Mouse (Mus musculus) retina, adult 2 months (tissue): ENCODE data around the gene Kctd5.
"Not testable (repeated sequence)": the region's sequence is repeated elsewhere in the genome, so short reads cannot be mapped to it uniquely, and the experiment has no call there.

Experiments
- DNase-seq: peaks from one replicate; pipeline ENCODE4 v3.0.0-alpha.2; 2012; ENCODE audit warnings: low read depth, low spot score

Kctd5 gene

GRCm38 (mm10) chr17:24072919-24073696 is at the start of gene Kctd5:
Gene Kctd5 (minus strand): TSS chr17:24073485.
- peak; percentile 94 for DNase-seq

- no peak for DNase-seq
These were observed 46.2 kb upstream of the Kctd5 start for GRCm38 (mm10) chr17:24119446-24119845.

- no peak for DNase-seq
These were observed 39.7 kb upstream of the Kctd5 start for GRCm38 (mm10) chr17:24113031-24113430.

DNA sequence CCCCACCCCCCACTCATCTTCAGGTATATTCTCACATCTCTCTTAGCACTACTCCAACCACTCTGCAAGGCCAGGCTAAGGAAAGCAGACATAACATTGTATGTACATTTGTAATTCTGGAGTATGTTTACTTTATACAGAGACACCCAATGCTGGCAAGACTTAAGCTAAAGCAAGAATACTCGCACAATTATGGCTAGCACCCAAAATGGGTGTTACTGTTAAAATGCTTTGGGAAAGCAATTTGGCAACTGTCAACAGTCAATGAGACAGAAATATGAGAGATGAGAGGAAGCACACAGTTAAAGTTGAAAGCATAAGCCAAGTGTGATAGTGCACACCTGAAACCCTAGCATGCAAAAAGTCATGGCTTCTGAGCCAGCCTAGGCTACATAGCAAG is 38.0 kb upstream of the Kctd5 start:
- DNase-seq: no peak

DNA sequence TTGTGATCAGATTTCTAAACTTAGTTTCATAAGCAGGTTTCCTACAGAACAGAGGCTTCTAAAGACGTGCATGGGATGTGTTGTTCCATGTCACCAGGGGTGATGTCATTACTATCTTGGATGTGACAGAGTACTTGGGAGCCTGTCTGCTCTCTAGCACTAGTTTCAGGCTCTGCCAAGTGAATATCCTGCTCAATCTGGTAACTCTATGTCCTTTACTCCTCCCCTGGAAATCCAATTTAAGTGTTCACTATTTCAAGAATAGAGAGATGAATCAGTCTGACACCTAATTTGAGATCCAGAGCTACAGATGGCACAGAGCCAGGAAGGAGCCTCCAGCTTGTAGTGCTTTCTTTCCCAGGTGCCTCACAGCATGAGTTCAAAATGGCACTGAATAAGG is 35.6 kb upstream of the Kctd5 start:
- DNase-seq: no peak

DNA sequence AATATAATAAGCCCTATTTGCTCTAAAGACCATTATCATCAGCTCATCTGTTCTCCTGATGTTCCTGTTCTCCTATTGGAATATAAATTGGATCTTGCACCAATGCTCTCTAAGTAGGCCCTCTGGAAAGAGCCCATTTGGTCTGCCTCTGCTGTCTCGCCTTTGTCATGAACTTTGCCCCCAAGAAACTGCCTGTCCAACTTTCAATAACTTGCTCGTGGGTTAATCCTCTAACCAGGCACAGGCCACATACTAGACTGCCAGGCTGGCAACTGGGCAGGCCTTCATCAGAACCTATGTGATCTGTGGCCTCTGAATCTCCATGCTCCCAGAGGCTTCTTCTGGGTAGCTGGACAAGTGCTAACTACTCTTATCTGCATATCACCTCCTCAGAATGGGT is 31.8 kb upstream of the Kctd5 start:
- no peak for DNase-seq

- no peak for DNase-seq
These were observed 25.1 kb upstream of the Kctd5 start for GRCm38 (mm10) chr17:24098354-24098753.

- no peak for DNase-seq
These were observed 17.3 kb upstream of the Kctd5 start for GRCm38 (mm10) chr17:24090575-24090974.

- DNase-seq: not testable (repeated sequence)
These were observed 13.1 kb upstream of the Kctd5 start for GRCm38 (mm10) chr17:24086399-24086798.

DNA sequence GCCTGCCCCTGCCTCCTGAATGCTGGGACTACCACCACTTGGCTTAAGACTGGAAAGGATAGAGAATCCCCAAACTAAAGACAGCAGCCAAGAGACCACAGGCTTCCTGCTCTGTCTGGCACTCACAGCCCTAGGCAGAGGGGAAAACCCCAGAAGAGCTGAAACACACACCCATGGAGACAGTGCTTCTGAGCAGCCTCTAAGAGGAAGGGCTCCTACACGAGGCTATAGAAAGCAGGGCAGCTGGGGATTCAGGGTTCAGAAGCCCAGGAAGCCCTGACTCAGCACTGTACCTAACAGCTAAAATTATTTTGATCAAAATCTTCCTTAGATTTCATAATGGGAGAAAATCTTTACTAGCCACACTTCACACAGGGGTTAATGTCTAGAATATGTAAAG is 11.3 kb upstream of the Kctd5 start:
- no peak for DNase-seq

- DNase-seq: no peak
These were observed 3.8 kb upstream of the Kctd5 start for GRCm38 (mm10) chr17:24077101-24077500.

DNA sequence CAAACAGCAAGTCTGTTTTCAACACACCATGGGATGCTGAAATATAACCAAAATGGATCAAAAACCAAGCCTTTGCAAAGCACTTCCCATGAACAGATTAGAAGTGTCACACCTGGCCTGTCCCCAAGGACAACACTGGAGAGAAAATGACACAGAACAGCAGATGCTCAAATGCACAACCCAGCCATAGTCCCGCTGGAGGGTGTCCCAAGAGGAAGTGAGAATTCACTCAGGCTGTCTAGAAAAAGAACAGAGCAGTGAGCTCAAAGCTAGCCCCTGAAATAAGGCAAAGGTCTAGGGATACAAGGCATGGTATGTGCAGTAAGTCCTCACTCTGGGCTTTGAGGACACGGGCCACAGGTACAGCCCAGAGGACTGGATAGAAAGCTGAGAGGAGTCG is 3.8 kb downstream of the Kctd5 start:
- no peak for DNase-seq

DNA sequence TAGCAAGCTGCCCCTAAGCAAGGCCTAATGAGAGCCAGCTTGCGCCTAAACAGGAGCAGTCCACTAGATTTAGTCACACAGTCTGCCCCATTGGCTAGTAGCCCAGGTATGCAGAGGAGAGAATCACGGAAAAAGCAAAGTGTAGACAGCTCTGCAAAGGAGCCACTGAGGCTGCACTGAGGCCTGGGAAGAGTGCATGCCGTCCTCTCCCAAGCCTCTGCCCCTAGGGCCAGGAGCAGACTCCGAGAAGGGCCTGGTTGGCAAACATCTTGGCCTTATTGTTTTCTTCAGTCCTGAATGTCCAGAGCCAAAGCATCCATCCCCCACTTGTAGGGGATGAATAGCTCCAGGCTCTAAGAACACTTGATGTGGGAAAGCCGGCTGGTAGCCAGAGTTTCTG is 5.0 kb downstream of the Kctd5 start:
- DNase-seq: no peak

- DNase-seq: no peak
These were observed 10.7 kb downstream of the Kctd5 start for GRCm38 (mm10) chr17:24062459-24063155.

DNA sequence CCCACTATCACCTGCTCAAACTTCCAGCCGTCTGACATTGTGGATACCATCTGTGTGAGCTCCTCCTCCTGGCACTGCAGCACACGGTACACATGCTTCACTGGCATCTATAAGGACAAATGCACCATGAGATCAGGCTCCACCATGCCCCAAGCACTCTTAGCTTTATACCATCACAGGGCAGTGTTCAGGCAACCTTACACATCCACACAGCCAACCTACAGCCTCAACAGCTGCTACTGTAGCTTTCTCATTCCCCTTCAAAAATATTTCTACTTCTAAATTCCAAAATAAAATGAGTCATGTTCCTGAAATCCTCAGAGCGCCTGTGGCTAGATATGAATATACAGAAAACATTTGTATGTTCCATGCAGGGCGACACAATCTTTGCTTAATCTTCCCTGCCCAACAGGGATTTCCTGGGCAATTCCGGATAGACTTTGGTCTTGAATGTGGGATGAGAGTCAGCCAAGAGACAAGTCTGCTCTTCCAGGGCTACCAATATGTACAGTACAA is 15.5 kb downstream of the Kctd5 start:
- no peak for DNase-seq

DNA sequence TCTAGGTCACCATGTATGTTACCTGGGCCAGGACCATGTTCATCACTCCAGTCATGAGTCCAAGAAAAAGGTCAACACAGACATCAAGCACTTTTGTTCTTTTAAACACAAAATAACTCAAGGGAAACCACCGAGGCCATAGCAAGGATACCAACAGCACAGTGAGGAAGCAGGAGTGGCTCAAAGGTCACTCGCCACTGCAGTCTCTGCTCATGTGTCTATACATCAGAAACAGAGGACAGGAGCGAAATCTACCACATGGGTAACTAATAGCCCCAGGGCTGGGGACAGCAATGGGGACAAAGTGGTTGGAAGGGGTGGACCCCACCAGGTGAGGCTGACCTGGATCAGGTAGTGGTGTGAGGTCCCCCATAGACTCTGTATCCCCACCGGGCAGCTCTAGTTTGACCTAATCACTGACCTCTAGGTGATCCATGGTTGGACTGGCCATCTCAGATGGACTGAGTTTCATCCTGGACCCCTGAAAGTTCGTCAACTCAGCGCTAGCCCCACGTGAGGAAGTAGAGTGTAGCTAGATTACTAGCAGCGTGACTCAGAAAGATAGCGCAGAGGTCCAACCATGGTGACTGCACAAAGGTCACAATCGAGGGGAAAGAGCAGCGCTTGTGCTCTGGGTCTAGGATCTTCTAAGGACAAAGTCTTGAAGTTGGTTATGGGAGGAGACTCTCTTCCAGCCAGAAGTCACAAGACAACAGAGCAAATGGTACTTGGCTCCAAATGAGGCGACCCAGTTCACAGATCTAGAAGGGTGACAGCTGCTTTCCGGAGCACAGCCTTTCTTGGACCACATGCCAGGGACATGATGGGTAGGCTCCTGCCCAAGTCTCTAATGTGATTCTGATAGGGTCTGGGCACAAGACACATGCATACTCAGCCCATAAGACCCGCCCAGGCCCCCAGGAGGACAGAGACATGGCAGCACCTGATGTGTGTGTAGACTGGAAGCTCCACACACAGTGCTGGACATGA is 16.4 kb downstream of the Kctd5 start:
- DNase-seq: no peak

DNA sequence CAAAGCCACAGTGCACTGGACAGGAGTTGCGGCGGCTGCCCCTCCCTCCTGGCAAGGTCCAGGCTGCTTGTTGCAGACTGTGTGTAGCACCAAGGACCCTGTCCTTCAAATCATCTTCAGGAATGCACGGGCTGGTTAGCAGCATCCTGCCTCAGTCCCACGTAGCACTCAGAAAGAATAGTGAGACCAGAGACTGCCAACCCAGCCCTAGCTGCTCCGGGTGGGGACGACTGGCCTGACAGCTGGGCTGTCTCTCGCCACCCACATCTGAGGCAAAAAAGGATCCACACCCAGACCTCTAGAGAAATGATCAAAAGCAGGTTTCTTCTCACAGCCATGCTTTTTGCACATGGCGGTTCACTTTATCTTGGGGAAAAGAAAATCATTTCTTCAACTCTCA is 24.3 kb downstream of the Kctd5 start:
- DNase-seq: no peak

- no peak for DNase-seq
These were observed 25.2 kb downstream of the Kctd5 start for GRCm38 (mm10) chr17:24048053-24048452.

- no peak for DNase-seq
These were observed 27.3 kb downstream of the Kctd5 start for GRCm38 (mm10) chr17:24046026-24046425.

GRCm38 (mm10) chr17:24045608-24046007 is 27.7 kb downstream of the Kctd5 start:
- DNase-seq: no peak

DNA sequence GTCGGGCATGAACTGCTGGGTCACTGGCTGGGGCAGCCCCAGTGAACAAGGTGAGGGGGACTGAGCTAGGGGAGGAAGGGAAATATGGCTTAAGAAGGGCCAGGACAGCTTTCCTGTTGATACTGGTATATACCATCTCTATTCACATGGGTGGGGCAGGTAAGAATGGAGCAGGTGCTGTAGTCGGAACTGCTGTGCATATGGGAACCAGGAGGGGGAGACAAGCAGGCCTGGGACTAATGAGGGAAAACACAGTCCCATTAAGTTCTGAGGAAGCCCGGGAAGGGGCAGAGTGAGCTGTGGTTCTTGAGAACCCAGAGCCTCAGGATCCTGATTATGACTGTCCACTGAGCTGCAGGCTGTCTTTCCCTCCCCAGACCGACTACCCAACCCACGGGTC is 28.8 kb downstream of the Kctd5 start:
- DNase-seq: no peak

DNA sequence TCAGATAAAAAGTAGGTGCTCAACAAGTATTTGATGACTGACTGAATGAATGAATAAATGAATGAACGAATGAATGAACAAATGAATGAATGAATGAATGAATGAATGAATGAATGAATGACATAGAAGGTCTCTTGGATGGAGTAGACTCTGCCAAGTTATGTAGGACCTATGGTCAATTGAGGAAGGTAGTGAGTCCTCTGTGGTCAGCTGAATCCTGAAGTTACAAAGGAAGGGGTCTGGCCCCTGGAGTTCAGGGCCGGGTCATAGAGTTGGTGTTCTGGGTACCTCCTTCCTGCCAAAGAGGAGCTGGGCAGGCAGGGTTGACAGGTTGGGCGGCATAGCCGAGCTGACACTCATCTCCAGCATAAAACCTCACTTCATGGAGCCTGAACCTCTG is 35.4 kb downstream of the Kctd5 start, which contains the start of gene Prss27:
Gene Prss27, plus strand, starts transcription at position 301 of the 400 bp plus-strand sequence.
- no peak for DNase-seq
